Mouse (Mus musculus) kidney, adult 2 months (tissue): Measurements from ENCODE around the gene Copz2. TPM values are rescaled to one million over a fixed set of nuclear protein-coding genes. Genes with fewer than 3 reads are reported as not detected.

ENCODE experiments used
- DNase-seq: peaks from one replicate; pipeline ENCODE4 v3.0.0; 2021
- H3K27ac ChIP-seq: fragments of 200-500 bp; 2 replicates; pipeline ENCODE4 v1.5.1; 2012; ENCODE audit warnings: low read depth, low read length, control low read depth, inconsistent platforms; ENCODE audit not compliant: insufficient read depth
- H3K27me3 ChIP-seq: fragments of 200-500 bp; replicated peaks from 2 replicates; pipeline ENCODE4 v1.6.1; 2012; ENCODE audit warnings: mild to moderate bottlenecking, moderate library complexity, low read length, inconsistent platforms; ENCODE audit not compliant: control insufficient read depth, insufficient read depth
- H3K36me3 ChIP-seq: fragments of 200-500 bp; 2 replicates; pipeline ENCODE4 v1.6.1; 2012; ENCODE audit warnings: mild to moderate bottlenecking, moderate library complexity, low read length, inconsistent platforms; ENCODE audit not compliant: control insufficient read depth, insufficient read depth
- H3K4me1 ChIP-seq: fragments of 200-500 bp; 2 replicates; pipeline ENCODE4 v1.6.1; 2011; ENCODE audit warnings: low read length; ENCODE audit not compliant: control insufficient read depth, insufficient read depth
- H3K4me3 ChIP-seq: fragments of 200-500 bp; 2 replicates; pipeline ENCODE4 v1.5.1; 2011; ENCODE audit warnings: mild to moderate bottlenecking, low read depth, low read length, control low read depth; ENCODE audit not compliant: insufficient read depth
- CTCF ChIP-seq: fragments of 200-500 bp; conservative IDR thresholded peaks from 2 replicates; pipeline ENCODE4 v1.5.1; 2011; ENCODE audit warnings: low read depth, mild to moderate bottlenecking, control low read depth, low read length, moderate library complexity, mixed read lengths; ENCODE audit not compliant: insufficient read depth, insufficient read length
- POLR2A ChIP-seq: fragments of 200-500 bp; IDR thresholded peaks from one replicate; pipeline ENCODE4 v1.6.1; 2011; ENCODE audit warnings: low read depth, low read length, control low read depth
- WGBS: fragments of 180-500 bp; shearing (Covaris S2); methylation state at CpG from one replicate; pipeline ENCODE4 v1.1.7; 2018; 5-methylcytosine and 5-hydroxymethylcytosine counted together
- polyA plus RNA-seq: library from polyadenylated mRNA; depleted of rRNA; stranded (reverse); fragments of >200 nt; gene quantifications from 2 replicates; pipeline ENCODE4 v1.2.3, GENCODE M21; 2012

Copz2 gene
- polyA plus RNA-seq, 1 experiment: 61.6 TPM

DNA sequence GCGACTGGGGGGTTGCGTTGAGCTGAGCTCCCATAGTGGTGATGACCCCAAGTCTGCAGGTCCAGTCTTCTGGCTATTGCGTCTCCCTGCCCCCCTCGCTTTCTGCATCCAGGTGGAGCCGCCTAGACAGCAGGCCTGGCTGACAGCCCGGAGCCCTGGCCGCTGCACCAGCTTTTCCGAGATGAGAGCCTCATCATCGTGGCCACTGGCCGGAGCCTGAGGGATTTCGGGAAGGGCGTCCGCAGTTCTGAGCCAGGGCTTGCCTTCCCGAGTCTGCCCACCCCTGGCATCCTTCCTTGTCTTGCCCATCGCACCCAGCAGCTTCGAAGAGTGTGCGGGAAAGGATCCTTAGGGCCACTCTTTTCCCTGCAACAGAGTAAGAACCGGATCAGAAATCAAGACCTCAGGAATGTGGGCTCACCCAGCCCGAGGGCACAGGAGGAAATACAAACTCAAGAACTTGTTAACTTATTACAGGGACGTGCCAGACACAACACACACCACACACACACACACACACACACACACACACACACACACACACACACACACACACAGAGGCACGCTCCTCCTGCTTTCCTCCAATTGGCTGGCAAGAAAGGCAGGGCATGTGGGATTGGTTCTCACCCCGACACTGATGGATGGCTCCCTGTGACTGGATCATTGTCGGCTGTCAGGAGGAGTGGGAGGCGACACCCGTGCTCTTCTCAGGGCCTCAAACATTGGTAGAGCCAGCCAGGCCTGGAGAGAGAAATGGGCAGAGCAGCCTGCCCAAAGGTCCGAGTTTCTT, 13.7 kb downstream of the Copz2 start:
- H3K27ac ChIP-seq: peak overlapping the region; percentile 86
- no peaks in the 10 kb centered on the region for H3K27me3 ChIP-seq
- peaks cover 12% of the 10 kb centered on the region; the same call in 1 of the 2 replicates for H3K4me1 ChIP-seq
- DNase-seq: peak; percentile 85
- WGBS: 15% methylated on average over 26 of the region's 26 CpGs
- peak overlapping the region; percentile 13; the same call in 1 of the 2 replicates for H3K4me3 ChIP-seq
- H3K36me3 ChIP-seq: no peaks in the 10 kb centered on the region
- TF ChIP-seq CTCF: no peak
- TF ChIP-seq POLR2A: no peak

DNA sequence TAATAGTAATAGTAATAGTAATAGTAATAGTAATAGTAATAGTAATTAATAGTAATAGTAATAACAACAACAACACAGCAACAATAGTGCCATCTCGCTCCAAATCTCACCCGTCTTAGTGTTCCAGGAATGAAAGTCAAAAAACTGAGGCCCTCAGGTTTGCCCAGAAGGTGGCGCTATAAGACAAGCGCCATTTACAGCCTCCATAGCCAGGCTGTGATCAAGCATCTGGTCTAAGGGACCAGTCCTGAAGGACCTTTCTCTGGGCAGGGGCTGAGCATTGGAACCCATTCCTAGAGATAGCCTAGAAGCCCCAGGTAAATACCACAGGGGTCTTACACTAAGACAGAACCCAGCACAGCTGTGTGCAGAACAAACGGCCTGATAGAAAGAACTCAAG, 17.5 kb downstream of the Copz2 start:
- DNase-seq: peak; percentile 77
- Histone ChIP-seq H3K36me3 (no peaks in the 10 kb centered on the region), H3K4me1 (peaks cover 12% of the 10 kb centered on the region; the same call in 1 of the 2 replicates), H3K4me3 (no peak overlapping the region), H3K27me3 (no peaks in the 10 kb centered on the region), H3K27ac (no peak overlapping the region)
- TF ChIP-seq POLR2A (no peak), CTCF (peak; percentile 88)
- WGBS: 10% methylated on average over 5 of the region's 5 CpGs

DNA sequence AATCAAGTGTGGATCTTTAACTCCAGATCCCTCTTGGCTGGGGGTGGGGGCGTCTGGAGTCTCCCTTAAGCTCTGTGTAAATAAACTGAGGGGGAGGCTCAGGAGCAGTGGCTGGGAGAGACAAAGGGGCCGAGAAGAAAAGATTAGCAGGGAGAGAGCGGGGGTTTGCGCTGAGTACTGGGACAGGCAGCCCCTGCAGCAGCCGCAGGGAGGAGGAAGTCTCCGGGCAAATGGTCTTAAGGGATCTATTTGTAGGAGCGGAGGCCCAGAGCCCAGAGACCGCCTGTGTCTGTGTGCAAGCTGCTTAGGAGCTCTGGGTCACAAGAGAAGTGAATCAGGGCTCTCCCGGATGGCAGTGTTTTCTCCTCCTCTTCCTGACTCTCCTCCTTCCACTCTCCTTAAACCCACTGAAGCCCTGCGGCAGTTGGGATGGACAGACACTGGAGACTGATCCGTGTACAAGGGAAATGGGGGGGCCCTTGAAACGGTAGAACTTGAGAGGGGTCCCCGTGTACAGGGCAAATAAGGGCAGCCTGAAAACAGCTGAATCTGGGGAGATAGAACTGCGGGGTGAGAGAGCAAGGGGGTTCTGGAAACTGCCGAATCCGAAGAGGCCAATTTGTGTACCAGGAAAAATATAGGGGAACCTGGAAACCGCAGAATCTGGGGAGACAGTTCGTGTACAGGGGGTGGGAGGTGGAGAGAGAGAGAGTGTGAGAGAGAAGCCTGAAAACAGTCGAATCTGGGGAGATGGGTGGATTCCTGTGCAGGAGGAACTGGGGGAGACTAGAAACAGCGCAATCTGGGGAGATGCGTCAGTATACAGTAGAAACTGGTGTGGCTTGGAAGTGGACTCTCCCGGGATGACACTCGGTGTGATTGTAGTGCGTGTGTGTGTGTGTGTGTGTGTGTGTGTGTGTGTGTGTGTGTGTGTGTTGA, 23.0 kb downstream of the Copz2 start:
- H3K27ac ChIP-seq: no peak overlapping the region
- 49% methylated on average over 24 of the region's 24 CpGs for WGBS
- no peak for TF ChIP-seq CTCF
- no peak for TF ChIP-seq POLR2A

DNA sequence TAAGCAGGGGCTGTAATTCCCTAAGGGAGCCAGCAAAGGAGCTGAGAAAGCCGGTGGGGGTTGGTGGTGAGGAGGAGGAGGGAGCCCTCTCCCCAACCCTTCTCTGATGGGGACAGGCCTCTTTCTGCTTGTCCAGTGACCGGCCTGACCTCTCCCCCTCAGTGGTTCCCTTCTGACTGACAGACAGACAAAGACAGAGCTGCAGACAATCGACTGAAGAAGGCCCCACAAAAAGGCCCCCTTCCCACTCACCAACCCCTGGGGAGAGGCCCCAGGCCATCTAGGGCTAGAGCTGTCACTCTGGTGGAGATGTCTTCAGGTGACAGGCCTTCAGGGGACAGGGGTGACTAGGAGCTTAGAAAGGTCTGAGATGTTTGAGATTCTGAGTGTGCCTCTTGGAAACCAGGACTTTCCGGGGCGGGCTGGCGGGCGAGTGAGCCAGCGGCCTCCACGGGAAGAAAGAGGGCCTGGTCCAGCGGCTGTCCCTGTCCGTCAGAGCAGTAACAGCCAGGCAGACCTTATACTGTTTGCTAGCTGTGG, 24.0 kb downstream of the Copz2 start:
- 80% methylated on average over 11 of the region's 11 CpGs for WGBS
- TF ChIP-seq POLR2A (no peak), CTCF (no peak)

More for the DNA sequence above, 23.0 kb downstream of the Copz2 start:
- no peaks in the 10 kb centered on the region for H3K4me1 ChIP-seq
- no peaks in the 10 kb centered on the region for H3K36me3 ChIP-seq
- no peaks in the 10 kb centered on the region for H3K27me3 ChIP-seq
- DNase-seq: no peak
- no peak overlapping the region for H3K4me3 ChIP-seq

DNA sequence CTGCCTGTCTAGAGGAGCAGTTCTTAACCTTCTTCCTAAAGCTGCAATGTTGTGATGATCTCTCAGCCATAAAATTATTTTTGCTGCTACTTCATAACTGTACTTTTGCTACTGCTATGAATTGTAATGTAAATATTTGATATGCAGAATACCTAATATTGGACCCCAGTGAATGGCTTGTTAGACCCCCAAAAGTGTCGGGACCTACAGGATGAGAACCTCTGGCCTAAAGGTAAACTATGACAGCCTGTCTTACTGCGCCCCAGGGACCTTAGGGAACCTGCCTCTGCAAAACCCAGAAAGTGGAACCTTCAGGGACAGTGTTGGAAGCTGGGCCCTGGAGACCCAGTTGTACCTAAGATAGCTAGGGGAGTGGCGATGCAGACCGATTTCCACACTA, 25.6 kb downstream of the Copz2 start:
- H3K4me3 ChIP-seq: no peak overlapping the region
- no peak overlapping the region for H3K27ac ChIP-seq
- 52% methylated on average over 4 of the region's 4 CpGs for WGBS
- no peaks in the 10 kb centered on the region for H3K27me3 ChIP-seq
- DNase-seq: no peak
- no peaks in the 10 kb centered on the region for H3K36me3 ChIP-seq
- H3K4me1 ChIP-seq: no peaks in the 10 kb centered on the region
- TF ChIP-seq CTCF (no peak), POLR2A (no peak)

More for the DNA sequence above, 24.0 kb downstream of the Copz2 start:
- H3K36me3 ChIP-seq: no peaks in the 10 kb centered on the region
- no peaks in the 10 kb centered on the region for H3K27me3 ChIP-seq
- no peak overlapping the region for H3K27ac ChIP-seq
- H3K4me3 ChIP-seq: no peak overlapping the region
- H3K4me1 ChIP-seq: no peaks in the 10 kb centered on the region
- DNase-seq: no peak

GRCm38 (mm10) chr11:96875745-96876144, 26.1 kb downstream of the Copz2 start:
- H3K36me3 ChIP-seq: no peaks in the 10 kb centered on the region
- no peaks in the 10 kb centered on the region for H3K4me1 ChIP-seq
- WGBS: 2% methylated on average over 35 of the region's 35 CpGs
- H3K27me3 ChIP-seq: no peaks in the 10 kb centered on the region
- H3K4me3 ChIP-seq: peak overlapping the region; percentile 15
- no peak overlapping the region for H3K27ac ChIP-seq
- DNase-seq: peak; percentile 43
- TF ChIP-seq CTCF (no peak), POLR2A (no peak)
